Mouse (Mus musculus) Muller cell, postnatal 12 days (primary cell): ENCODE data around the gene Olfr132.
"Not testable (repeated sequence)": the region's sequence is repeated elsewhere in the genome, so short reads cannot be mapped to it uniquely, and the experiment has no call there.

Experiments
- DNase-seq: peaks from one replicate; pipeline ENCODE4 v3.0.0-alpha.2; 2015; ENCODE audit errors: inconsistent ontology term

Gene Olfr132

DNA sequence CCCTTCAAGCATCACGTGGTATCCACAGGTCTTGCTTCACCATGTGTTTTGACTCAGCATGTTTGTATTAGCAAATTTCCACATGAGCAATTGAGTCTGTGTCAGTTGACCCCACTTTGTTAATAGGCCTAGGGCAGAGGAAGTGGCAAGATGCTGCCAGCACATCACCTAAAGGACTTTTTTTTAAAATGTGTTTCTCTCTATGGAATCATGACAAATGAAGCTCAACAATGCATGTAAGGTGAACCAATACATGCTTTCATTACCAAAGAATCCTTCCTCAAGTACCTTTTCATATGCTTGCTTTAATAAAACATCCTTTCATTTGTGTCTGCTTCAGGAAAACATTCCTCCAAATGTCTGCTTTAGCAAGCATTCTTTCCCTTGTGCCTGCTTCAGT is at the start of gene Olfr132:
Olfr132 (minus strand) TSS at position 101 of the 400 bp plus-strand sequence.
- no peak for DNase-seq

DNA sequence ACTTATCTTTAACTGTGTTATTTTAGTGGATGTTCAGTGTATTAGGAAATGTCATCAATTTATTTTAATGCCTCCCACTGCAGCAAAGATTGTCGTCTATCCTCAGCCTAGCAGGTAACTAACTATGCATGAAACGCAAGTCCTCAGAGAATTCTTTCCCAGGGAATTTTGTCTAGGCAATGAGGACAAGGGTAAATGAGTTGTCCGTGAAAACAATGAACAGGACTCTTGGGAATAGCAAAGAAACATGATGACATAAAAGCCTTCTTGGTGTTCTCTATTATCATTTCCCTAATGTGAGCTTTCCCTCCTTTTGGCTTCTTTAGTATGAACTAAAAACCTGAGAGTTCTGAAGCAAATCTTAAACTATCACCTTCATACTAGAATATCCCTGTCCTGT is 36.8 kb upstream of the Olfr132 start, which contains the start of gene Olfr134:
Olfr134 (plus strand) TSS at position 301 of the 400 bp plus-strand sequence.
- no peak for DNase-seq

DNA sequence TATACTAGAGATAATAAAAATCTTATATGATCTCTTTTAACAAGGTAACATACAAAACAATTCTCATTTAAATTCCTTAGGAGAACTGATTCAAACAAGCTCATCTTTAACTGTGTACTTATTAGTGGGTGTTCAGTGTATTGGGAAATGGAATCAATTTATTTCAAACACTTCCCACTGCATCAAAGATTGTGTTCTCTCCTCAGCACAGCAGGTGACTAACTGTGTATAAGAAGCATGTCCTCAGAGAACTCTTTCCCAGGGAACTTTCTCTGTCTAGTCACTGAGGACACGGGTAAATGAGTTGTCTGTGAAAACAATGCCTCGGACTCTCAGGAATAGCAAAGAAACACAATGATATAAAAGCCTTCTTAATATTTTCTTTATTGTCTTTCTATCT is 10.7 kb upstream of the Olfr132 start, which contains the start of gene Olfr133:
Olfr133 (plus strand) TSS at position 301 of the 400 bp plus-strand sequence.
- no peak for DNase-seq

DNA sequence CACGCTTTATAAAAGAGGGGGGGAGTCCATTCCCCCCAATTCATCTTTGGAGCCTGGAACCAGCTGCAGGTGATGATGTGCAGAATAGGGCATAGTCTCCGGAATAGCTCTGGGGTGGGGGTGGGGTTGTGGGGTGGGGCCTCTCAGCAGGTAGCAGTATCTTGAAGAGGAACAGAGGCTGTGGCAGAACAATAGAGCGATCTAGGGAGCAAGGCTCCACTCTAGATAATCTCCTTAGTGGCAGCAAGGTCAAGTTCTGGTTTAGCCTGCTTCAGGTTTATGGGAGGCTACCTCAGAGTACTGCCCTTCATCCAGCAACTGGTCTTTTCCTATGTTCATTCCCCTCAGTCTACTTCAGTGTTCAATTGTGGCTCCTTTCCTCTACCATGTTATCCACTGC is 9.0 kb downstream of the Olfr132 start:
- DNase-seq: not testable (repeated sequence)

DNA sequence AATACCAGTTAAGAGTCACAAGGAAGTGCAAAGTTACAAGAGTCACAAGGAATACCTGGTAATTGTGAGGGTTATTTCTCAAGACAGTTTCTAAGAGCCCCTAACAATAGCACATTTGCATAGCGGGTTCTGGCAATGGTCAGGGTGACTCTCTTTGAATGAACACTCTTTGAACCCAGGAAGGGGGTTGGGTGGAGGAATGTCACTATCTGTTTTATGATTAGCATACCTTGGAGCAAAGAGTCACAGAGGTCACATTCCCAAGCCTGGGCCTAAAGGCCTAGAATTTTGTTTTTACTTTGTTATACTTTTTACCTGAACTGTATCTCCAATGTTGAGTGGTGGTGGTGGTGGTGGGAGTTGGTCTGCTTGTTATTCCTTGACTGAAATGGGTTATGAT is 10.1 kb downstream of the Olfr132 start:
- not testable (repeated sequence) for DNase-seq

DNA sequence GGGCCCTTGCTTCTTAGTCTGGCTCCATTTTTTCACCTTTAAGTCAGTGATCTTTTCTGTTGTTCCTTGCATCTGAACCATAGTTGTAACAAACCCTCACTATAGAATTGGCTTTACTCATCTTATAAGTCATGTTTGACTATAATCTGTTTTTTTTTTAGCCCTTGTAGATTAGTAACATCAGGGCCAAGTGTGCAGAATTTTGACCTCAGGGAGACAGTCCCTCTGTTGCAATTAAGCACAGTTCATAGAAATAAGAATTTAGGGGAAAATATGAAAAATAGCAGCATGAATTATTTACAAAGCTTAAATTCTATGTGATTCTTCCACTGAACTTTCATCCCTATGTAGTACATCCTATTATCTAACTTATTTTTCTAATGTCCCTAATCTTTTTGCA is 45.7 kb downstream of the Olfr132 start, which contains the start of gene Olfr131:
Olfr131 (minus strand) TSS at position 101 of the 400 bp plus-strand sequence.
- DNase-seq: no peak

DNA sequence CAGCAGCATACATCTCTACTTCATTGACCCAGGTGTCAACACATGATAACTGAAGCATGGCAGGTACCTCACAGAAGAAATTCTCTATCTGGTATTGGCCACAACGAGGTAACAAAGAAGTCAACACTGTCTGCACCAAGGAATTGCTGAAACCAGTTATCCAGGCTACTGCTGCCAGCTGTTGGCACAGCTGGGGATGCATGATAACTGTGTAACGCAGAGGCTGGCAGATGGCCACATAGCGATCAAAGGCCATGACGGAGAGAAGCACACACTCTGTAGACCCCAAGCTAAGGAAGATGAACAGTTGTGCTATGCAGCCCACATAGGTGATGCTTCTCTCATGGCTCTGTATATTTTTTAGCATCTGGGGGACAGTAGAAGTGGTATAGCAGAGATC is 52.0 kb downstream of the Olfr132 start:
- DNase-seq: no peak
